In genomic region chr6:103353346-103353745, GRCm38 (mm10) we compare ENCODE assay signal across 21 mouse cellular contexts.
DNase-seq lines count a peak whose midpoint lies in the region; ATAC-seq lines count a peak whose summit lies in the region.
"Had no signal": no experiment of that assay in that cellular context is flagged by ENCODE, and none has a peak within 500 bp of the region (broad histone marks: within the 10 kb centered on the region; RNA-seq: fewer than 3 reads in every experiment).

No protein-coding gene starts in this region.

- no peaks in the 10 kb centered on the region for H3K4me1 ChIP-seq in forebrain, embryonic 12.5 days
- H3K4me1 ChIP-seq in forebrain, embryonic 11.5 days (replicated peaks; ENCODE audit: control insufficient read depth, insufficient read depth, low read length): no peaks in the 10 kb centered on the region
- H3K4me1 ChIP-seq in midbrain, embryonic 11.5 days (ENCODE audit: control insufficient read depth, insufficient read depth, low read length): no peaks in the 10 kb centered on the region
- no peaks in the 10 kb centered on the region for H3K4me1 ChIP-seq in midbrain, embryonic 10.5 days
- peaks cover 22% of the 10 kb centered on the region for H3K4me1 ChIP-seq in forebrain, embryonic 15.5 days
- no peaks in the 10 kb centered on the region for H3K4me1 ChIP-seq in midbrain, embryonic 14.5 days (ENCODE audit: control insufficient read depth, insufficient read depth, low read length)
- H3K4me1 ChIP-seq: embryonic facial prominence, embryonic 15.5 days had no signal

- H3K36me3 ChIP-seq in forebrain, embryonic 12.5 days (replicated peaks): no peaks in the 10 kb centered on the region
- H3K36me3 ChIP-seq in forebrain, embryonic 11.5 days (ENCODE audit: control insufficient read depth, insufficient read depth, low read length): no peaks in the 10 kb centered on the region
- H3K36me3 ChIP-seq in midbrain, embryonic 11.5 days (ENCODE audit: control insufficient read depth, insufficient read depth, low read length): no peaks in the 10 kb centered on the region
- H3K36me3 ChIP-seq in midbrain, embryonic 10.5 days: no peaks in the 10 kb centered on the region
- H3K36me3 ChIP-seq in forebrain, embryonic 15.5 days: no peaks in the 10 kb centered on the region
- H3K36me3 ChIP-seq in midbrain, embryonic 14.5 days (ENCODE audit: control insufficient read depth, insufficient read depth, low read length): no peaks in the 10 kb centered on the region
- H3K36me3 ChIP-seq: embryonic facial prominence, embryonic 15.5 days had no signal

- no peak overlapping the region for H3K4me2 ChIP-seq in forebrain, embryonic 12.5 days
- no peak overlapping the region for H3K4me2 ChIP-seq in forebrain, embryonic 11.5 days (ENCODE audit: low read depth, low read length, severe bottlenecking)
- no peak overlapping the region for H3K4me2 ChIP-seq in midbrain, embryonic 11.5 days
- no peak overlapping the region for H3K4me2 ChIP-seq in forebrain, embryonic 15.5 days (replicated peaks)
- no peak overlapping the region for H3K4me2 ChIP-seq in midbrain, embryonic 14.5 days (ENCODE audit: low read length)
- H3K4me2 ChIP-seq: embryonic facial prominence, embryonic 15.5 days; heart, embryonic 11.5 days; liver, embryonic 11.5 days had no signal

- H3K27me3 ChIP-seq in forebrain, embryonic 12.5 days: no peaks in the 10 kb centered on the region
- H3K27me3 ChIP-seq in forebrain, embryonic 11.5 days (ENCODE audit: control insufficient read depth, insufficient read depth, low read length): no peaks in the 10 kb centered on the region
- H3K27me3 ChIP-seq in midbrain, embryonic 11.5 days (ENCODE audit: control insufficient read depth, insufficient read depth, low read length): no peaks in the 10 kb centered on the region
- H3K27me3 ChIP-seq in midbrain, embryonic 10.5 days (ENCODE audit: low read depth, poor library complexity, severe bottlenecking): no peaks in the 10 kb centered on the region
- no peaks in the 10 kb centered on the region for H3K27me3 ChIP-seq in forebrain, embryonic 15.5 days
- no peaks in the 10 kb centered on the region for H3K27me3 ChIP-seq in midbrain, embryonic 14.5 days (ENCODE audit: control insufficient read depth, insufficient read depth, low read length)
- H3K27me3 ChIP-seq: embryonic facial prominence, embryonic 15.5 days had no signal

- WGBS in forebrain, embryonic 12.5 days: 51% methylated on average over 1 of the region's 1 CpGs
- WGBS in forebrain, embryonic 11.5 days: 45% methylated on average over 1 of the region's 1 CpGs
- WGBS in midbrain, embryonic 11.5 days: 79% methylated on average over 1 of the region's 1 CpGs
- 85% methylated on average over 1 of the region's 1 CpGs for WGBS in midbrain, embryonic 10.5 days
- 40% methylated on average over 1 of the region's 1 CpGs for WGBS in forebrain, embryonic 15.5 days
- 67% methylated on average over 1 of the region's 1 CpGs for WGBS in midbrain, embryonic 14.5 days

- ATAC-seq in forebrain, embryonic 12.5 days (ENCODE audit: low FRiP score): peak; percentile 78
- ATAC-seq in forebrain, embryonic 11.5 days (replicated peaks; ENCODE audit: low FRiP score): no peak; the same call in 1 of the 2 replicates
- peak; percentile 58; the same call in 1 of the 2 replicates for ATAC-seq in midbrain, embryonic 11.5 days (ENCODE audit: low FRiP score)
- ATAC-seq in forebrain, embryonic 15.5 days (replicated peaks): peak; percentile 78
- ATAC-seq in midbrain, embryonic 14.5 days (ENCODE audit: low FRiP score, low TSS enrichment): peak; percentile 34; the same call in 1 of the 2 replicates
- ATAC-seq: activated CD4-positive, CD25-positive, alpha-beta regulatory T cell, adult 4 months; intestine, embryonic 16.5 days had no signal

- no peaks in the 10 kb centered on the region for H3K9me3 ChIP-seq in forebrain, embryonic 12.5 days
- no peaks in the 10 kb centered on the region for H3K9me3 ChIP-seq in forebrain, embryonic 11.5 days (ENCODE audit: control insufficient read depth, low read length)
- no peaks in the 10 kb centered on the region for H3K9me3 ChIP-seq in midbrain, embryonic 11.5 days (ENCODE audit: control insufficient read depth, low read length)
- no peaks in the 10 kb centered on the region for H3K9me3 ChIP-seq in midbrain, embryonic 10.5 days (replicated peaks)
- H3K9me3 ChIP-seq in forebrain, embryonic 15.5 days: no peaks in the 10 kb centered on the region
- H3K9me3 ChIP-seq in midbrain, embryonic 14.5 days (ENCODE audit: control insufficient read depth, low read length): no peaks in the 10 kb centered on the region
- H3K9me3 ChIP-seq: embryonic facial prominence, embryonic 15.5 days had no signal

- DNase-seq in forebrain, embryonic 11.5 days (ENCODE audit: low spot score): no peak
- DNase-seq in midbrain, embryonic 11.5 days (ENCODE audit: low spot score, missing footprints): no peak
- DNase-seq in midbrain, embryonic 10.5 days (ENCODE audit: low spot score): no peak
- DNase-seq in midbrain, embryonic 14.5 days: no peak
- DNase-seq in right cerebral cortex, postnatal 4 days: no peak
- DNase-seq in liver: no peak
- DNase-seq: adrenal gland, adult 8-10 months; cerebellum, adult 11 months; cerebellum, adult 9-11 months; gastrocnemius, postnatal 10 days; kidney, adult 9 months; kidney, postnatal 14 days; lung, adult 18-20 months; lung, postnatal 10 days had no signal

- H3K9ac ChIP-seq in forebrain, embryonic 12.5 days: no peak overlapping the region
- no peak overlapping the region for H3K9ac ChIP-seq in forebrain, embryonic 11.5 days (ENCODE audit: low read length)
- no peak overlapping the region for H3K9ac ChIP-seq in midbrain, embryonic 11.5 days (ENCODE audit: low read length)
- no peak overlapping the region for H3K9ac ChIP-seq in forebrain, embryonic 15.5 days (replicated peaks)
- no peak overlapping the region for H3K9ac ChIP-seq in midbrain, embryonic 14.5 days (replicated peaks; ENCODE audit: low read length)
- H3K9ac ChIP-seq: embryonic facial prominence, embryonic 15.5 days had no signal

- H3K4me3 ChIP-seq in forebrain, embryonic 12.5 days (replicated peaks): no peak overlapping the region
- H3K4me3 ChIP-seq in forebrain, embryonic 11.5 days (ENCODE audit: low read depth, low read length): no peak overlapping the region
- no peak overlapping the region for H3K4me3 ChIP-seq in midbrain, embryonic 11.5 days (ENCODE audit: low read depth, low read length)
- no peak overlapping the region for H3K4me3 ChIP-seq in midbrain, embryonic 10.5 days
- H3K4me3 ChIP-seq in forebrain, embryonic 15.5 days: no peak overlapping the region
- H3K4me3 ChIP-seq in midbrain, embryonic 14.5 days (replicated peaks; ENCODE audit: low read depth, low read length): no peak overlapping the region
- H3K4me3 ChIP-seq: embryonic facial prominence, embryonic 15.5 days had no signal

- no peak overlapping the region for H3K27ac ChIP-seq in forebrain, embryonic 12.5 days
- H3K27ac ChIP-seq in forebrain, embryonic 11.5 days (ENCODE audit: low read depth, low read length): no peak overlapping the region
- no peak overlapping the region for H3K27ac ChIP-seq in midbrain, embryonic 11.5 days (ENCODE audit: low read depth, low read length)
- H3K27ac ChIP-seq in midbrain, embryonic 10.5 days (replicated peaks): no peak overlapping the region
- H3K27ac ChIP-seq in forebrain, embryonic 15.5 days (replicated peaks): peak overlapping the region; percentile 32; the same call in 1 of the 2 replicates
- no peak overlapping the region for H3K27ac ChIP-seq in midbrain, embryonic 14.5 days (replicated peaks; ENCODE audit: low read depth, low read length)
- H3K27ac ChIP-seq: embryonic facial prominence, embryonic 15.5 days had no signal
